Mouse (Mus musculus) testis, adult 2 months (tissue): ENCODE data around the gene Mob3c. TPM values are rescaled to one million over a fixed set of nuclear protein-coding genes. Genes with fewer than 3 reads are reported as not detected.

Source experiments
- H3K27ac ChIP-seq: fragments of 200-500 bp; 2 replicates; pipeline ENCODE4 v1.5.1; 2012; ENCODE audit warnings: low read depth, low read length; ENCODE audit not compliant: control insufficient read depth, insufficient read depth
- H3K27me3 ChIP-seq: fragments of 200-500 bp; 2 replicates; pipeline ENCODE4 v1.6.1; 2012; ENCODE audit warnings: mild to moderate bottlenecking, low read length, moderate library complexity; ENCODE audit not compliant: control insufficient read depth, insufficient read depth
- H3K36me3 ChIP-seq: fragments of 200-500 bp; 2 replicates; pipeline ENCODE4 v1.6.1; 2012; ENCODE audit warnings: mild to moderate bottlenecking, low read length; ENCODE audit not compliant: control insufficient read depth, insufficient read depth
- H3K4me1 ChIP-seq: fragments of 200-500 bp; 2 replicates; pipeline ENCODE4 v1.6.1; 2012; ENCODE audit warnings: low read length; ENCODE audit not compliant: control insufficient read depth, insufficient read depth
- H3K4me3 ChIP-seq: fragments of 200-500 bp; 2 replicates; pipeline ENCODE4 v1.5.1; 2012; ENCODE audit warnings: low read depth, mild to moderate bottlenecking, low read length, moderate library complexity, mixed read lengths; ENCODE audit not compliant: control insufficient read depth
- CTCF ChIP-seq: fragments of 200-500 bp; IDR thresholded peaks from 2 replicates; pipeline ENCODE4 v1.5.1; 2012; ENCODE audit warnings: low read depth, mild to moderate bottlenecking, inconsistent platforms, low read length, moderate library complexity; ENCODE audit not compliant: control insufficient read depth, insufficient read depth, insufficient replicate concordance
- POLR2A ChIP-seq: fragments of 200-500 bp; IDR thresholded peaks from 2 replicates; pipeline ENCODE4 v1.6.1; 2012; ENCODE audit warnings: low read depth, mild to moderate bottlenecking, inconsistent platforms, low read length, moderate library complexity; ENCODE audit not compliant: control insufficient read depth
- polyA plus RNA-seq: library from polyadenylated mRNA; depleted of rRNA; stranded (reverse); fragments of >200 nt; gene quantifications from 2 replicates; pipeline ENCODE4 v1.2.3, GENCODE M21; 2012; rRNA removed

Gene Mob3c
- polyA plus RNA-seq, 1 experiment, result 9.3 TPM

GRCm38 (mm10) chr4:115881183-115881582, 53.3 kb downstream of the Mob3c start:
- H3K27me3 ChIP-seq, result no peaks in the 10 kb centered on the region
- no peak overlapping the region for H3K27ac ChIP-seq
- no peaks in the 10 kb centered on the region; the same call in 1 of the 2 replicates for H3K36me3 ChIP-seq
- no peaks in the 10 kb centered on the region; the same call in 1 of the 2 replicates for H3K4me1 ChIP-seq
- no peak overlapping the region for H3K4me3 ChIP-seq
- TF ChIP-seq POLR2A, result no peak
- TF ChIP-seq CTCF, result no peak

- no peak overlapping the region for H3K27ac ChIP-seq
- no peaks in the 10 kb centered on the region; the same call in 1 of the 2 replicates for H3K4me1 ChIP-seq
- no peaks in the 10 kb centered on the region; the same call in 1 of the 2 replicates for H3K36me3 ChIP-seq
- no peak overlapping the region for H3K4me3 ChIP-seq
- H3K27me3 ChIP-seq, result no peaks in the 10 kb centered on the region
- TF ChIP-seq CTCF, result no peak
- no peak for TF ChIP-seq POLR2A
These were observed 54.3 kb downstream of the Mob3c start for GRCm38 (mm10) chr4:115882195-115882594.

GRCm38 (mm10) chr4:115884022-115884421, 56.1 kb downstream of the Mob3c start, which contains the start of gene Kncn:
Gene Kncn, plus strand, starts transcription at chr4:115884400.
- Histone ChIP-seq H3K4me1 (no peaks in the 10 kb centered on the region; the same call in 1 of the 2 replicates), H3K4me3 (no peak within 1 kb of the TSS), H3K27me3 (no peaks in the 10 kb centered on the region), H3K27ac (no peak within 1 kb of the TSS), H3K36me3 (no peaks in the 10 kb centered on the region)
- TF ChIP-seq POLR2A, result no peak
- no peak for TF ChIP-seq CTCF

Other genes starting within 250 kb of the Mob3c start
- not detected in 2 replicates for gene Cyp4a32, start 227.1 kb upstream of the Mob3c start, polyA plus RNA-seq
- 0.93 and 1.2 TPM in 2 replicates for gene Cyp4b1, start 180.4 kb upstream of the Mob3c start, polyA plus RNA-seq
- gene Efcab14, start 90.3 kb upstream of the Mob3c start, polyA plus RNA-seq, result 18.3 and 21.8 TPM in 2 replicates
- gene Tex38, start 47.1 kb upstream of the Mob3c start, polyA plus RNA-seq, result 71.9 and 78.8 TPM in 2 replicates
- gene Atpaf1, start 43.3 kb upstream of the Mob3c start, polyA plus RNA-seq, result 11.3 and 12.0 TPM in 2 replicates
- gene Mknk1, start 11.1 kb downstream of the Mob3c start, polyA plus RNA-seq, result 29.4 and 31.2 TPM in 2 replicates
- 0.96 and 1.0 TPM in 2 replicates for gene Kncn, start 56.3 kb downstream of the Mob3c start, polyA plus RNA-seq
- gene 6430628N08Rik, start 62.6 kb downstream of the Mob3c start, polyA plus RNA-seq, result not detected in 2 replicates
- gene Dmbx1, start 111.8 kb downstream of the Mob3c start, polyA plus RNA-seq, result 0.08 and 0.25 TPM in 2 replicates
- gene Faah, start 189.8 kb downstream of the Mob3c start, polyA plus RNA-seq, result 31.6 and 32.2 TPM in 2 replicates
- 193 and 263 TPM in 2 replicates for gene Nsun4, start 225.8 kb downstream of the Mob3c start, polyA plus RNA-seq
- gene Uqcrh, start 247.0 kb downstream of the Mob3c start, polyA plus RNA-seq, result 108 and 112 TPM in 2 replicates
- 122 and 128 TPM in 2 replicates for gene Lrrc41, start 247.2 kb downstream of the Mob3c start, polyA plus RNA-seq